Mouse (Mus musculus) MEL (cell line): ENCODE data around the gene Adam17.

Experiments
- CTCF ChIP-seq, 3 experiments: IDR thresholded peaks in 2 of 3; conservative IDR thresholded peaks in 1 of 3; 2 replicates each; pipeline ENCODE4 v1.5.1; 2011 to 2012; ENCODE audit warnings: low read length in 3 of 3, low read depth in 2 of 3, mild to moderate bottlenecking in 2 of 3, improper control_type of control experiment in 1 of 3, inconsistent platforms in 1 of 3, mixed read lengths in 1 of 3, moderate library complexity in 1 of 3; ENCODE audit not compliant: control insufficient read depth in 1 of 3, insufficient read depth in 1 of 3, poor library complexity in 1 of 3, severe bottlenecking in 1 of 3
- HCFC1 ChIP-seq: IDR thresholded peaks from 2 replicates; pipeline ENCODE4 v1.6.1; 2012; ENCODE audit warnings: low read depth, mild to moderate bottlenecking, inconsistent platforms, low read length, improper control_type of control experiment, moderate library complexity
- MEF2A ChIP-seq: IDR thresholded peaks from 2 replicates; pipeline ENCODE4 v1.6.1; 2014; ENCODE audit warnings: low read depth, mild to moderate bottlenecking, inconsistent platforms, low read length, improper control_type of control experiment; ENCODE audit not compliant: poor library complexity, insufficient replicate concordance, severe bottlenecking; ENCODE audit errors: extremely low read depth
- MYC ChIP-seq: IDR thresholded peaks from 2 replicates; pipeline ENCODE4 v1.6.1; 2011; ENCODE audit warnings: low read depth, mild to moderate bottlenecking, low read length, improper control_type of control experiment, moderate library complexity
- POLR2A ChIP-seq, 2 experiments: IDR thresholded peaks; 2 replicates each; pipeline ENCODE4 v1.6.1; 2011 to 2012; ENCODE audit warnings: low read length in 2 of 2, mild to moderate bottlenecking in 2 of 2, control low read depth in 1 of 2, improper control_type of control experiment in 1 of 2, low read depth in 1 of 2, moderate library complexity in 1 of 2; ENCODE audit not compliant: control insufficient read depth in 1 of 2, insufficient read depth in 1 of 2, poor library complexity in 1 of 2
- RAD21 ChIP-seq: IDR thresholded peaks from 2 replicates; pipeline ENCODE4 v1.6.1; 2011; ENCODE audit warnings: mild to moderate bottlenecking, low read depth, low read length, improper control_type of control experiment
- USF1 ChIP-seq: IDR thresholded peaks from 2 replicates; pipeline ENCODE4 v1.6.1; 2014; ENCODE audit warnings: low read depth, mild to moderate bottlenecking, inconsistent platforms, low read length, improper control_type of control experiment, moderate library complexity

DNA sequence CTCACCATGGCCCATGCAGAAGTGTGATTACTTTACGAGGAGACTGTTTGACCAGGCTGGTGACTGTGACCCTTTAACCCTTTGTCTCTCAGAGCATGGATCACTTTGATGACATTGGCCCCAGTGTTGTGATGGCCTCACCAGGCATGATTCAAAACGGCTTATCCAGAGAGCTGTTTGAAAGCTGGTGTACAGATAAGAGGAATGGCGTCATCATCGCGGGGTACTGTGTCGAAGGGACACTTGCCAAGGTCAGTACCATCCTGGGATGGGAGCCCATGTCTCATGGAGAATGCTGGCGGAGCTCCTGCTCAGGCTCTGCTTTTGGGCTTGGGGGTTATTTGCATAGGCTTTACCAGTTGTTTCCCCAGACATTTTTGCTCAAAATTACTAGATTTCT is 72.1 kb downstream of the Adam17 start:
- TF ChIP-seq POLR2A (IDR thresholded peaks at IDR 0.05; ENCODE audit: control insufficient read depth in 1 of 2, insufficient read depth in 1 of 2, low read depth in 1 of 2, low read length in 2 of 2, poor library complexity in 1 of 2) (no peak), MEF2A (no peak), CTCF (IDR thresholded peaks at IDR 0.05 in 2 of 3, conservative IDR thresholded peaks at IDR 0.05 in 1 of 3; ENCODE audit: control insufficient read depth in 1 of 3, insufficient read depth in 1 of 3, low read depth in 2 of 3, low read length in 3 of 3, poor library complexity in 1 of 3, severe bottlenecking in 1 of 3) (no peak), USF1 (no peak), MYC (no peak), RAD21 (no peak), HCFC1 (no peak)
